Mouse (Mus musculus): ENCODE measurements at regions not wholly inside any gene's neighbourhood (a gene's known extent, or its start where the extent isn't known, plus 50 kb on each side); places are given as distances from the start of the nearest gene placed in this dataset.

DNA sequence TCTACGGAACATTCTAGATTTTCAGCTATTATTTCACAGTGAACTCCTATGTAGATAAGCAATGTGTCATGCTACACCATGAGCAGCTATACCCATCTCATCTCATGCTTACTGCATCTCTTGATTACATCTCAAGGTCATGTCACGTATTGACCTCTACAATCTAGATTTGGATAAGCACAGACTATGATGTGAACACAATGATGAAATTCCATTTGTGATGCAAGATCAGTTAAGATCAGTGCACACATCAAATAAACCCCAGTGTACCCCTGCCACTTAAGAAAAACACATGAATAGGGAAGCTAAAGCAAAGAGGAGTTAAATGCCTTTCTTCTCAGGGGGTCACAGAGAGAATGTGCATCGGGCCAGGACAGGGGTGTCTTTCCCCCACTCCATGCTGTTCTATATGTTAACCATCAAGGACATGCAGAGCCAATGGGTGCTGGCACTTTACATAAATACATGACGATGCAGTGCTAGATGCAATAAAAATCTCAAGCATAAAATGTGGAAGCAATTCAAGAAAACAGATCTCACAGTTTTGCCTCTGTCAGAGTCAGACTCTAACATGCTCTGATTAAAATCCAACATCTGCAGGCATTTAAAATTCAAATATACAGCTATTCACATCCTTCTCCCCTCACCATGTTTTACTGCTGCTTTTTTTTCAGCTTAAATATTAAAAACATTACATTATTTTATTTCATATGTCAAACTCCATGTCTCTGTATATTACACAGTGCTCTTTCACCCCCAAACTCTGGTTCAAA, 157.1 kb upstream of the Gm15217 start:
- Histone ChIP-seq H3K4me1 (ENCODE audit: control insufficient read depth, insufficient read depth, low read length) (no peaks in the 10 kb centered on the region), H3K9ac (ENCODE audit: low read length) (no peak overlapping the region), H3K27me3 (ENCODE audit: control insufficient read depth, insufficient read depth, low read length) (no peaks in the 10 kb centered on the region), H3K27ac (ENCODE audit: low read depth, low read length) (no peak overlapping the region), H3K36me3 (ENCODE audit: control insufficient read depth, insufficient read depth, low read length) (no peaks in the 10 kb centered on the region), H3K4me2 (ENCODE audit: low read depth) (no peak overlapping the region), H3K4me3 (ENCODE audit: low read depth, low read length) (no peak overlapping the region), H3K9me3 (ENCODE audit: control insufficient read depth, low read length) (no peaks in the 10 kb centered on the region)
- ATAC-seq (ENCODE audit: insufficient read depth, low FRiP score, low TSS enrichment) (no peak), DNase-seq (ENCODE audit: low spot score) (no peak)
- WGBS, result 84% methylated on average over 4 of the region's 4 CpGs

DNA sequence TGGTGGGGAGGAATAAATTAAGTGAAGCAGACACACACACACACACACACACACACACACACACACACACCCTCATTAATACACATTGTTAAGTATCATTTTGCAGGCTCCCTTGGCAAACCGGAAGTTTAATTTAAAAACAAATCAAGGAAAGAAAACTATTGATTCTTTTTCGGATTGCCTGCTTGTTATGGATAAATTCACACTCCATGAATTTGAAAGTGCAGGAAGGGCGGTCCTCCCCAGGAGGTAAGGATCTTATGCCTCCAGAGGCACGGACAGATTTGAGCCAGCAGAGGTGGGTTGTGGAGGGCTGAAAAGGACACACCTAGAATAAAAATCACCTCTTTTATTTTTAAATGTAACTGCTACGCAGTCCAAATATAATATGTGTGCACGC, 156.2 kb upstream of the Gm15217 start:
- Histone ChIP-seq H3K9me3 (ENCODE audit: control insufficient read depth, low read length) (no peaks in the 10 kb centered on the region), H3K36me3 (ENCODE audit: control insufficient read depth, insufficient read depth, low read length) (no peaks in the 10 kb centered on the region), H3K27ac (ENCODE audit: low read depth, low read length) (no peak overlapping the region), H3K4me3 (ENCODE audit: low read depth, low read length) (no peak overlapping the region), H3K4me1 (ENCODE audit: control insufficient read depth, insufficient read depth, low read length) (no peaks in the 10 kb centered on the region), H3K4me2 (ENCODE audit: low read depth) (no peak overlapping the region), H3K9ac (ENCODE audit: low read length) (no peak overlapping the region), H3K27me3 (ENCODE audit: control insufficient read depth, insufficient read depth, low read length) (no peaks in the 10 kb centered on the region)
- WGBS, result 72% methylated on average over 6 of the region's 6 CpGs
- ATAC-seq (ENCODE audit: insufficient read depth, low FRiP score, low TSS enrichment) (no peak), DNase-seq (ENCODE audit: low spot score) (no peak)

GRCm38 (mm10) chr14:46224421-46224950, 154.7 kb upstream of the Gm15217 start:
- 73% methylated on average over 4 of the region's 4 CpGs for WGBS
- no peak for DNase-seq (ENCODE audit: low spot score)
- H3K4me1 ChIP-seq (ENCODE audit: control insufficient read depth, insufficient read depth, low read length), result no peaks in the 10 kb centered on the region
- ATAC-seq (ENCODE audit: insufficient read depth, low FRiP score, low TSS enrichment), result no peak
- H3K9me3 ChIP-seq (ENCODE audit: control insufficient read depth, low read length), result no peaks in the 10 kb centered on the region
- no peaks in the 10 kb centered on the region for H3K36me3 ChIP-seq (ENCODE audit: control insufficient read depth, insufficient read depth, low read length)
- no peak overlapping the region for H3K4me3 ChIP-seq (ENCODE audit: low read depth, low read length)
- no peak overlapping the region for H3K27ac ChIP-seq (ENCODE audit: low read depth, low read length)
- no peak overlapping the region for H3K4me2 ChIP-seq (ENCODE audit: low read depth)
- H3K27me3 ChIP-seq (ENCODE audit: control insufficient read depth, insufficient read depth, low read length), result no peaks in the 10 kb centered on the region
- H3K9ac ChIP-seq (ENCODE audit: low read length), result no peak overlapping the region

DNA sequence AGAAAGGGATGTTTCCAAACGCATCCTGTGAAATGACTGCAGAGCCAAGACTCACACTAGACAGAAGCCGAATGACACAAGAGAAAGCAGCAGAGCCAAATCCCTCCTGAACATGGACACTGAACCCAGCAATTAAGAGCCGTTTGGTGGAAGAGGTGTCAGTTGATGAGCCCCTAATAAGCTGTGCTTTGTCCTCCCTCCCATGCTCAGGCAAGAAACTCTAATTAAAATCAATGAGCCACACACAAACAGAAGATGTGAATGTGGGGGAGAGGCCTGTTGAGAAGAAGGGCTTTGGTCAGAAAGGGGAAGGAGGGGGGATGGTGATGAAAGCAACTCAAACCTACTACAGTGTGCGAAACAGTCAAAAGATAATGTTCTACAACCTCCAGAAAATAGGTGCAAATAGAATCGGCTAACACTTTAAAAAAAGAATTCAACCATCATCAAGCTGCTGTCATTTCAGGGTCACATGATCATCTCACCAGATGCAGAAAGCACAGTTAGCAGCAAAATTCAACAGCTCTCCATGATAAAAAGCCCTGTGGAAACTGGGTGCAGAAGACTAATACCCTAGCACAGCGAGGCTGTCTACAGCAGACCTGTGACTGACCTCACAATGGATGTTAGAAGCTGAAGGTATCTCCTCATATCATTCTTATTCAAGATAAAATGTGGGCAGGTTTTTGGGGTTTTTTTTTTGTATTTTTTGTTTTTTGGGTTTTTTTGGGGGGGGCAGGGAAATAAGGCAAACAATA, 153.2 kb upstream of the Gm15217 start:
- H3K4me2 ChIP-seq (ENCODE audit: low read depth), result no peak overlapping the region

GRCm38 (mm10) chr14:46234040-46234439, 145.2 kb upstream of the Gm15217 start:
- no peaks in the 10 kb centered on the region for H3K36me3 ChIP-seq (ENCODE audit: control insufficient read depth, insufficient read depth, low read length)
- DNase-seq (ENCODE audit: low spot score) (no peak), ATAC-seq (ENCODE audit: insufficient read depth, low FRiP score, low TSS enrichment) (no peak)
- H3K9ac ChIP-seq (ENCODE audit: low read length), result no peak overlapping the region
- no peak overlapping the region for H3K27ac ChIP-seq (ENCODE audit: low read depth, low read length)
- no peaks in the 10 kb centered on the region for H3K9me3 ChIP-seq (ENCODE audit: control insufficient read depth, low read length)
- no peaks in the 10 kb centered on the region for H3K4me1 ChIP-seq (ENCODE audit: control insufficient read depth, insufficient read depth, low read length)
- H3K27me3 ChIP-seq (ENCODE audit: control insufficient read depth, insufficient read depth, low read length), result no peaks in the 10 kb centered on the region
- no peak overlapping the region for H3K4me2 ChIP-seq (ENCODE audit: low read depth)
- WGBS, result 57% methylated on average over 3 of the region's 3 CpGs
- H3K4me3 ChIP-seq (ENCODE audit: low read depth, low read length), result no peak overlapping the region

More for the DNA sequence above, 153.2 kb upstream of the Gm15217 start:
- DNase-seq (ENCODE audit: low spot score) (no peak), ATAC-seq (ENCODE audit: insufficient read depth, low FRiP score, low TSS enrichment) (no peak)
- Histone ChIP-seq H3K36me3 (ENCODE audit: control insufficient read depth, insufficient read depth, low read length) (no peaks in the 10 kb centered on the region), H3K9me3 (ENCODE audit: control insufficient read depth, low read length) (no peaks in the 10 kb centered on the region), H3K4me1 (ENCODE audit: control insufficient read depth, insufficient read depth, low read length) (no peaks in the 10 kb centered on the region), H3K4me3 (ENCODE audit: low read depth, low read length) (no peak overlapping the region), H3K27ac (ENCODE audit: low read depth, low read length) (no peak overlapping the region), H3K27me3 (ENCODE audit: control insufficient read depth, insufficient read depth, low read length) (no peaks in the 10 kb centered on the region), H3K9ac (ENCODE audit: low read length) (no peak overlapping the region)
- 50% methylated on average over 6 of the region's 6 CpGs for WGBS

DNA sequence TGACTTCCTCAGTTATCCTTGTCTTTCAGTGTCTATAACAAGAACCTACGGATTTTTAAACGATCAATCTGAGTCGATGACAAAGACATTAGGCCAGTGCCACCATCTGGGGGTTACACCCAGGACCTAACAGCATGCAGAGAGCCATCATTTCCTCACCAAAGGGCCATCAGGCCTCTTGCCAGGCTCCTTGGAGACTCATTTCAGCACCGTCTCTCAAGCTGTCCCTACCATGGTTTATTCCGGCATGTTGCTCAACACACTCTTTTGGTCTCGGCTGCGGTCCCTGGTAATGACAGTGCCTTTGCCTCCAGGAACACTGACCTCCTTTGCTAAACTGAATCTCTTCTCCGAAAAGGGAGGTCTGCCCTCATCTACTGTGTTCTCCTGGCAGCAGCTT, 144.4 kb upstream of the Gm15217 start:
- no peaks in the 10 kb centered on the region for H3K27me3 ChIP-seq (ENCODE audit: control insufficient read depth, insufficient read depth, low read length)
- no peaks in the 10 kb centered on the region for H3K9me3 ChIP-seq (ENCODE audit: control insufficient read depth, low read length)
- H3K27ac ChIP-seq (ENCODE audit: low read depth, low read length), result no peak overlapping the region
- no peak overlapping the region for H3K9ac ChIP-seq (ENCODE audit: low read length)
- H3K4me1 ChIP-seq (ENCODE audit: control insufficient read depth, insufficient read depth, low read length), result no peaks in the 10 kb centered on the region
- no peaks in the 10 kb centered on the region for H3K36me3 ChIP-seq (ENCODE audit: control insufficient read depth, insufficient read depth, low read length)
- ATAC-seq (ENCODE audit: insufficient read depth, low FRiP score, low TSS enrichment) (no peak), DNase-seq (ENCODE audit: low spot score) (no peak)
- no peak overlapping the region for H3K4me3 ChIP-seq (ENCODE audit: low read depth, low read length)
- 93% methylated on average over 8 of the region's 8 CpGs for WGBS
- no peak overlapping the region for H3K4me2 ChIP-seq (ENCODE audit: low read depth)

DNA sequence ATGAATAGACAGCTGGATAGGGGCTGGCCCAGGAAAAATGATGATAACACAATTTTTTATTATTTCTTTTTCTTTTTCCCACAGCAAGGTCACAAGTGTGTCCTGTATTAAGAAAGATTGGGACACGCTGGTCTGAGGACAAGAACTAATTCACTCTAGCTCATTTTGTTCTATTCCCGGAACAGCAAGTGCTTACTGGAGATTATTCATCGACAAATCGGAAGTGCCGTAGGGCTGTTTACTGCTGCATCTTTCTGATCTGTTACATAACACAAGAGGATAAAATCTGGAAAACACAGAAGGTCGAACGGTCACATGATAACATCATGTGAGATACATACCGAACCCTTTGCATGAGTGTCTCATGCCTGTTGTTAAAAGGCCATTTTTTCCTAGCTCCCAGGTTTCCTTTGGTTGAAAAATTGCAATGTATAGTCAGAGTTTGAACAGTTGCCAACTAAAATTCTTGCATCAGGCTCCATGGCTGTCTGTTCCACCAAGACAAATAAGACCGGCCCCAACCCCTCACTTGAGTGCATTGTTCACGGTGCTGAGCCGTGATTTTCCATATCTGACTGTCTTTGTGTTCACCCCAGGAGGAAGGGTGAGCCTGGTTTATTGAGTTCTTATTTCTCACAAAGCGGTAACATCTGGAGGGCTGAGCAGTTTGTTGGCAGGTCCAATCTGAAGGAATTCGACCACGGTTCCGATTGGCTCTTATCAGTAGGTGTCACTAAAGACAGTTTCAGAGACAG, 139.0 kb upstream of the Gm15217 start:
- H3K4me3 ChIP-seq (ENCODE audit: low read depth, low read length), result no peak overlapping the region
- H3K9me3 ChIP-seq (ENCODE audit: control insufficient read depth, low read length), result no peaks in the 10 kb centered on the region
- no peaks in the 10 kb centered on the region for H3K4me1 ChIP-seq (ENCODE audit: control insufficient read depth, insufficient read depth, low read length)
- DNase-seq (ENCODE audit: low spot score), result no peak
- H3K36me3 ChIP-seq (ENCODE audit: control insufficient read depth, insufficient read depth, low read length), result no peaks in the 10 kb centered on the region
- no peaks in the 10 kb centered on the region for H3K27me3 ChIP-seq (ENCODE audit: control insufficient read depth, insufficient read depth, low read length)
- 89% methylated on average over 15 of the region's 15 CpGs for WGBS
- H3K4me2 ChIP-seq (ENCODE audit: low read depth), result no peak overlapping the region
- H3K27ac ChIP-seq (ENCODE audit: low read depth, low read length), result no peak overlapping the region
- no peak for ATAC-seq (ENCODE audit: insufficient read depth, low FRiP score, low TSS enrichment)
- no peak overlapping the region for H3K9ac ChIP-seq (ENCODE audit: low read length)

DNA sequence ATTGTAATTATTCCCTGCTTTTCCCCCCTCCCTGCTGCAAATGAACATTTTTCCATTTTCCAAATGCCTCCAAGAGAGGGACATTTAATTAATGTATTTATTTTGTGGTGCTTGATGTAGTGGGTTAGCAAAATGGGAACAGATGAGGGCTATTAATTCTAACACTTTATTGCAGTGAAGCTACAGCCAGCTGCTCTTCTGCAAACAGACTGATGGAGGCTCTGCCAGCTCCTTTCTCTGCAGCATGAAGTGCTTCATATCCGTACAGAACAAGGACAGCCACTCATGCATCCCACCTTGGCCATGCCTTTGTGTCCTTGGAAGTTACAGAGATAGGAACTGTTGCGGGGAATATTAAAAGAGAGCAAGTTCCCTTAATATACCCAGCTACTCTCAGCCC, 138.3 kb upstream of the Gm15217 start:
- H3K4me3 ChIP-seq (ENCODE audit: low read depth, low read length), result no peak overlapping the region
- no peak overlapping the region for H3K27ac ChIP-seq (ENCODE audit: low read depth, low read length)
- no peak overlapping the region for H3K4me2 ChIP-seq (ENCODE audit: low read depth)
- no peaks in the 10 kb centered on the region for H3K9me3 ChIP-seq (ENCODE audit: control insufficient read depth, low read length)
- no peaks in the 10 kb centered on the region for H3K36me3 ChIP-seq (ENCODE audit: control insufficient read depth, insufficient read depth, low read length)
- WGBS, result 80% methylated on average over 2 of the region's 2 CpGs
- DNase-seq (ENCODE audit: low spot score) (no peak), ATAC-seq (ENCODE audit: insufficient read depth, low FRiP score, low TSS enrichment) (no peak)
- H3K9ac ChIP-seq (ENCODE audit: low read length), result no peak overlapping the region
- H3K27me3 ChIP-seq (ENCODE audit: control insufficient read depth, insufficient read depth, low read length), result no peaks in the 10 kb centered on the region
- H3K4me1 ChIP-seq (ENCODE audit: control insufficient read depth, insufficient read depth, low read length), result no peaks in the 10 kb centered on the region

Data from neural tube, embryonic 11.5 days (tissue).